Mouse (Mus musculus) adrenal gland, postnatal 36 days (tissue): ENCODE measurements around the gene Ptpn11. TPM values are rescaled to one million over a fixed set of nuclear protein-coding genes. Genes with fewer than 3 reads are reported as not detected.

Experiments used
- DNase-seq, 2 experiments: peaks; one replicate each; pipeline ENCODE4 v3.0.0; 2021; ENCODE audit warnings: mixed read lengths in 1 of 2
- total RNA-seq, 2 experiments: library from RNA; stranded (reverse); gene quantifications; 2 replicates each; pipeline ENCODE4 v1.2.3; 2021

Gene Ptpn11
- total RNA-seq, 2 experiments from 2014 or later, result 100 to 135 TPM

GRCm38 (mm10) chr5:121125563-121125962, 65.6 kb downstream of the Ptpn11 start:
- no peak for DNase-seq

- no peak for DNase-seq
These were observed 66.7 kb downstream of the Ptpn11 start for GRCm38 (mm10) chr5:121124208-121125185.

GRCm38 (mm10) chr5:121123399-121123798, 67.8 kb downstream of the Ptpn11 start:
- DNase-seq, result no peak

- no peak for DNase-seq
These were observed 68.6 kb downstream of the Ptpn11 start for GRCm38 (mm10) chr5:121122577-121122976.

- DNase-seq, result no peak
These were observed 69.2 kb downstream of the Ptpn11 start for GRCm38 (mm10) chr5:121122036-121122435.

- no peak for DNase-seq
These were observed 71.7 kb downstream of the Ptpn11 start for GRCm38 (mm10) chr5:121119331-121120034.

GRCm38 (mm10) chr5:121118345-121118744, 72.9 kb downstream of the Ptpn11 start:
- DNase-seq, result no peak

GRCm38 (mm10) chr5:121116941-121117340, 74.3 kb downstream of the Ptpn11 start:
- DNase-seq, result no peak

- no peak for DNase-seq
These were observed 75.6 kb downstream of the Ptpn11 start for GRCm38 (mm10) chr5:121115391-121116157.

- no peak for DNase-seq
These were observed 77.0 kb downstream of the Ptpn11 start for GRCm38 (mm10) chr5:121114151-121114550.

GRCm38 (mm10) chr5:121112390-121112789, 78.8 kb downstream of the Ptpn11 start:
- no peak for DNase-seq

GRCm38 (mm10) chr5:121111106-121111915, 79.9 kb downstream of the Ptpn11 start:
- DNase-seq, result no peak

GRCm38 (mm10) chr5:121109185-121109584, 82.0 kb downstream of the Ptpn11 start:
- DNase-seq, result no peak

GRCm38 (mm10) chr5:121106913-121107312, 84.3 kb downstream of the Ptpn11 start:
- no peak for DNase-seq

GRCm38 (mm10) chr5:121100886-121101580, 90.2 kb downstream of the Ptpn11 start:
- no peak for DNase-seq

- no peak for DNase-seq
These were observed 91.1 kb downstream of the Ptpn11 start for GRCm38 (mm10) chr5:121100095-121100494.

- no peak for DNase-seq
These were observed 93.2 kb downstream of the Ptpn11 start for GRCm38 (mm10) chr5:121097970-121098369.

GRCm38 (mm10) chr5:121096744-121097143, 94.5 kb downstream of the Ptpn11 start:
- no peak for DNase-seq

GRCm38 (mm10) chr5:121093281-121093680, 97.9 kb downstream of the Ptpn11 start:
- no peak for DNase-seq

GRCm38 (mm10) chr5:121089660-121090059, 101.5 kb downstream of the Ptpn11 start:
- no peak for DNase-seq

- no peak for DNase-seq
These were observed 103.5 kb downstream of the Ptpn11 start for GRCm38 (mm10) chr5:121087733-121088132.
